Mouse (Mus musculus): ENCODE data around the gene Ryr3.
A peak's percentile ranks its signal among the peaks of the same experiment; 100 is the strongest.

Gene Ryr3

GRCm38 (mm10) chr2:113216746-113217461 lies at the start of gene Ryr3:
TSS of gene Ryr3 (minus strand) at chr2:113217096.
- no peak for DNase-seq (ENCODE audit: low spot score)

- no peak for DNase-seq (ENCODE audit: low spot score)
Measured at GRCm38 (mm10) chr2:113238871-113239270, 22.0 kb upstream of the Ryr3 start.

GRCm38 (mm10) chr2:113236993-113237392 lies 20.1 kb upstream of the Ryr3 start:
- DNase-seq (ENCODE audit: low spot score), result no peak

GRCm38 (mm10) chr2:113234559-113234958 lies 17.7 kb upstream of the Ryr3 start:
- peak; percentile 80 for DNase-seq (ENCODE audit: low spot score)

DNA sequence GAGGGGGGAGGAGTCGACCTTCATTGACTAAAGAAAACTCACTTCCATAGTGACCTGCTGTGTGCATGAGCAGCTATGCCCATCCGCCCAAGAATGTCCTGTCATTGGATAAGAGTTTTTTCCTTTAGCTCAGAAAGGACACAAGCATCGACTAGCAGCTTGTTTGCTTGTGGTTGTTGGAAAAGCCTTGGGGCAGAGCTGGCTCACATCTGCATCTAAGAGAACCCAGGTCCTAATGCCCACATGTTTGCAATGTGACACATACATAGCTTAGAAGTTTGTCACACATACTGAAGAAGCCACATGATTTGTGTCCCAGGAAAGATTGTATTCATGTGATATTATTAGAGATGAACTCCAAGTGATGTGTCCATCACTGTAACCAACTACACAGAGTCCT lies 16.5 kb upstream of the Ryr3 start:
- no peak for DNase-seq (ENCODE audit: low spot score)

DNA sequence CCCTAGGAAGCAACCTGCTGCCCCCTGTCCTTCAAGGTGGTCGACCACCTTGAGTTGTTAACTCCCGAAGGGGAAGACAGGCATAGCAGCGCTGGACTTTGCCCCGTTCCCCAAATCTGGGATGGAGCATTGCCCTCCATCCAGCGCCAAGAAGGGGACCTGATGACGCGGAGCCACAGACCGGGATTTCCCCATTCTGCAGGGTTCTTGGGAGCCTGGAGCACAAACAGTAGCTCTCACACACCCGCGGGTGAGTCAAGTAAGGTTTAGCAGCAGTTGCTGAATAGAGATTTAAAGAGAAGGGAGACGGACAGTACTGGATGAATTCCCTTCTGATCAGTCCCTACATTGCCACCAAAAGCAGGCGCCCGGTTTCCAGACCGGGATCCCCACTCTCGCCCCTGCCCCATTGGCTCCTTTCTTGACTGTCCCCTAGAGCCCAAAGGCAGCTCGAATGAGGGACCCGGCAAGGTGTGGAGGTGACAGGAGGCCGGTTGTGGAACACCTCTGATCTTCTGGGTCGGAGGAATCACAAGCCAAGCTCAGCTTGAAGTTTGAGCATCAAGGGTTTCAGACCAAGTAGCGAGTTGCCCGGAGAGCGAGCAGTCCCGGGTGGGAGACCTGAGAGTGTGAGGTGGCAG lies 671 bp downstream of the Ryr3 start:
- DNase-seq (ENCODE audit: low spot score), result no peak

GRCm38 (mm10) chr2:113210023-113210422 lies 6.9 kb downstream of the Ryr3 start:
- DNase-seq (ENCODE audit: low spot score), result no peak

DNA sequence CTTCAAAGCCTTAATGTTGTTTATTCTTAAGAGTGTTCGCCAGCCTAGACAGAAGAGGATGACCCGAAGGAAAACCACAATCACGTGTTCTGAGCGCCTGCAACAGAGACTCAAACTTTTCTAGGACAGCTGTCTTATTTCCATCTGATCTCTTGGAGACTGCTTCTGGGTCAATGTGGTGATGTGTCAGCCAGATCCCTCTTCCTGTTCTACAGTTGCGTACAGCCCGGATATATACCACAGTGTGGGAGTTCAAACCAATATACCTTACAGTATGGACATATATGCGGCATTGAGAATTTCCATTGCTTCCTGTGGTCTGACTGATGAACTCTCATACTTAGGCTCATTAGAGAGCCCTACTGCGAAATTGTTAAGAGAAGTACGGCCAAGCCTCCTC lies 7.6 kb downstream of the Ryr3 start:
- DNase-seq (ENCODE audit: low spot score), result no peak

- no peak for DNase-seq (ENCODE audit: low spot score)
Measured at GRCm38 (mm10) chr2:113202857-113203256, 14.0 kb downstream of the Ryr3 start.

GRCm38 (mm10) chr2:113199030-113199679 lies 17.7 kb downstream of the Ryr3 start:
- no peak for DNase-seq (ENCODE audit: low spot score)

DNA sequence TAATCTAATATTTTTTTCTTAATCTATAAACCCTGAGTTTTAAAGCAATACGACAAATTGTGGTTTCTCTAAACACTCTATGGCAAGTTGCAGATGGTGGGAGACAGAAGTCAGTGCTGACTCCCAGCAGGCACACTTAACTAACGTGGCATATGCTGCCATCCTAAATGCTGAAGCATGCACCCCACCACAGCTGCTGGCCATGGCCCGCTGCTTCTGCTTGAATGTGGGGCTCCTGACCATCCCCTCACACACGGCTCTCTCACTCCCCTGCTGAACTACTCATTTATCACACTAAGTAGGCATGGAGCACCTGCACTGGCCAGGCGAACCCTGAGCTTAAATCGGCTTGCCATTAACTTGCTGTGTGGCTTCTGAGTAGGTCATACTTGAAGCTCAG lies 29.7 kb downstream of the Ryr3 start:
- DNase-seq (ENCODE audit: low spot score), result no peak

DNA sequence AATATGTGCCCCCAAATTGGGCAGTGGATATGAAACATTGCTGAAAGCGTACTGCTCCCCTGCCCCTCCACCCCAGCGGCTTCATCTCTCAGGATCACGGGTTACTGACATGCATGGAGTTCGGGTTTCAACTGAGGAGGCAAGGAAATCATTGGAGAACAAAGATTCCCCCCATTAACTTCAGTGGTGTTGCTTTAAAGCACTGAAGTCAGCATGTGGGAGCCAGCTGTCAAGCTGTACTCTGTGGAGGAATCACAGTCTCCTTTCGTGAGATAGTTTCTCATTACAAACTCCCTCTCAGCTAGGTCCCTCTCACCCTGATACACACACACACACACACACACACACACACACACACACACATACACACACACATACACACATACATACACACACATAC lies 35.2 kb downstream of the Ryr3 start:
- DNase-seq (ENCODE audit: low spot score), result no peak

DNA sequence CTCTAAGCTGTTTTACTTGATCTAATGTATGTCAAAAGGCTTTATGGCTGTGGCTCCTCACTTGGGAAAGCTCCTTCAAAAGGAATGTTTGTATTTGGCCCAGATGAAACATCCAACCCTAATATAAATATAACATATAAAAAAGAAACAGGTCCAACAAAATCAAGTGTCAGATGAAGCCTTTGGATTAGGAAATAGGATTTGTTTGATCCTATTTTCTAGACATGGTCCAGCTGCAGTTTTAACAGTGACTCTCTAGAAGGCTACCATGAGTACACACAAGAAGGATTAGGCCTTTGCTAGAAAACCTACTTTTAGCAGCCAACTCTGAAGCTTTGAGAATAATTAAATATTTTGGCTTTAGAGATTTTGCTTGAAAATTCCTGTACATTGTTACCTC lies 38.8 kb downstream of the Ryr3 start:
- DNase-seq (ENCODE audit: low spot score), result no peak

DNA sequence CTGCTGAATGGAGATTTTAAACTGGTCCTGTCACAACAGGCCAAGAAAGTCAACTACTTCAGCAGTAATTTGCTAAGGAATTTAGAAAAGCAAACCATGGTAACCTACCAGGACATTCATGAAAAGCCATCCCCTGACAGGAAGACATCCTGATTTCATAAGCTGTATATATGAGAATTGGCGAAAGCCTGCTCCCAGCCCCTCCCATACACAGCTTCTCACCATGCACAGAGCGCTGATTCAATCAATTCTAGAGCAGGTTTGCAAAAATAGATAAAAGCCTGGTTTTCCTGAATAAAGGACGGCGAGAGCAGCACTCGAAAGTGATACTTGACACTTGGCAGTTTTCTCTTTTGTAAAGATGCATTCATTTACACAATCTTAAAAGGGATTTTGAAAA lies 40.6 kb downstream of the Ryr3 start:
- DNase-seq (ENCODE audit: low spot score), result no peak

DNA sequence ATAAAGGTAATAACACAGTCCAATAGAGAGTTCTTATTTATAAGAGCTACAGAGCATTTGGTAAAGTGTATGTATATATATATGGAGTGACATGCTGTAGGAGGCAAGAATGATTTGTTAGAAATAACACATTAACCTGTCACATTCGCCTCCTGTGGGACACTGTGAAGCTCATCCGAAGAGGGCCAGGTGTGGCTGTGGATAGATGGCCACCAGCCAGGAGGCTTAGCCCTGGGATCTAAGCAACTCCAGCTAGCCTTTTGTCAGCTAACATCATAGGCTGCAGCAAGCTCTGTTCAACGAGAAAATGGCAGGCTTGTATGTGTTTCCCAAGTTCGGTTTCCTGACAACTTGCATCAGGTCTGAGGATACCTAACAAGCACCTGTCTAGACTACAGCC lies 48.8 kb downstream of the Ryr3 start:
- DNase-seq (ENCODE audit: low spot score), result no peak

DNA sequence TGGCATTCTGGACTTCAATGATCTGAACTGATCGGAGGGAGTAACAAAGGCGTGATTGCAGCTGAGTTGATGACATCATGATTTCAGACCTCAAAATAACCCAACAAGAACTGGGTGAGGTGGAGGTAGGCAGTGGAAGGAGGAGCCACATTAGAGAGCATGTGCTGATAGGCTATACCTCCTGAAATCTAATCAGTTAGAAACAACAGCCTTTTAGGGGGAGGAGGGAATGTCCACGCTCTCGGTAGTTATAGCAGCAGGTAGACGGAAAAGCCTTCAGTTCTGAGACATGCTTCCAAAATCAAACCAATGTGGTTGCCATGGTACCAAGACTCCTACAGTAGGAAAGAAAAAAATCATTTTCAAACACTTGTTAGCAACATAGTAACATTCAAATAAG lies 55.4 kb downstream of the Ryr3 start:
- DNase-seq (ENCODE audit: low spot score), result no peak

- DNase-seq (ENCODE audit: low spot score), result no peak
Measured at GRCm38 (mm10) chr2:113137766-113138165, 79.1 kb downstream of the Ryr3 start.

DNA sequence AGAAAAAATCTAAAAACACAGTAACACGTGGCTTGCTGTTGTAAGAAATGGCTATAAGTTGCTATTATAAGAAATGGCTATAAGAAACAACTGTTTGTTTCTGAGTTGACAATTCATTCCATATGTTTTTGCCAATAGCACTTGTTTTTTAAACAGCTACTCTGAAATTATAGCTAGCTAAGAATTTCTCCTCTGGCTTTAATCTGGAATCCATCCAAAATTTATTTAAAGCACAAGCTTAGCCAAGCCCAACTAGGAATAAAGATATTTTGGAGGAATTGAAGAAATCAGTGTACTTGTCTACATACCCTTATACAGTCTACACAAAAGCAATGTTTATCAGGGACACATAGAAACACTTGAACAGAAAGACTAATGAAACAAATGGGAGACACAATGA lies 93.4 kb downstream of the Ryr3 start:
- no peak for DNase-seq (ENCODE audit: low spot score)

DNA sequence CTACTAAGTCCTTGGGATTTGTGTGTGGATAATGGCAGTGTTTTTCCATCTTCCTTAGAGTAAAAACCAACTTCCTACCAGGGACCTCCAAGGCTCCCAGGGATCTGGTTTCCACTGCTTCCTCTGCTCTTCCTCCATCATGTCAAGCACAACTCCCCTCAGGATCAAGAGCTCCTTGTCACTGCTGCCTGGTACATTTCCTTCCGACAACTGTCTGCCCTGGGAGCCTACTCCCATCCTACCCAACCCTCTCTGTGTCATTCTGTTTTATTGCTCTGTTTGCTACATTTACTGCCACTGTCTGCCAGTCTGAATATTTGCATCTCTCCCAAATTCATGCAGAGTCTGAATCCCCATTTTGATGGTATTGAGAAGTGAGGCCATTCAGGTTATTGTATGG lies 97.8 kb downstream of the Ryr3 start:
- no peak for DNase-seq (ENCODE audit: low spot score)

DNA sequence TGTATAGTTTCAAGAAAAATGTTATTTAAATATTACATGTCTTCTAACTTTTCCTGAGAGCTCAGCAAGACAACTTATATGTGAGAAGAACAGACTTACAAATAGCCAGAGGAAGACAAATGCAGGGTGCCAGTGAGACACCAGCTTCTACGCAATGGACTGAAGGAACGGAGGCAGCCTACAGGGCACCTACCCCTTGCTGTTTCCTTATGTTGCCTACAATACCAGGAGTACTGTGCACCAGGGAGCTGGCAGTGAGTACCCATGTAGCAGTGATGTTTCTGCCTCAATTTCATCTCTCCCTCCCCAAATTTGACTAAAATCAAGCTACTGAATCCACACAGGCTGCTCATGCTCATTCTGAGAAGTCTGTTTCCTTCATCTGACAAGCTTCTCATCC lies 100.1 kb downstream of the Ryr3 start:
- DNase-seq (ENCODE audit: low spot score), result no peak

- DNase-seq (ENCODE audit: low spot score), result no peak
Measured at GRCm38 (mm10) chr2:113115897-113116283, 101.0 kb downstream of the Ryr3 start.

DNA sequence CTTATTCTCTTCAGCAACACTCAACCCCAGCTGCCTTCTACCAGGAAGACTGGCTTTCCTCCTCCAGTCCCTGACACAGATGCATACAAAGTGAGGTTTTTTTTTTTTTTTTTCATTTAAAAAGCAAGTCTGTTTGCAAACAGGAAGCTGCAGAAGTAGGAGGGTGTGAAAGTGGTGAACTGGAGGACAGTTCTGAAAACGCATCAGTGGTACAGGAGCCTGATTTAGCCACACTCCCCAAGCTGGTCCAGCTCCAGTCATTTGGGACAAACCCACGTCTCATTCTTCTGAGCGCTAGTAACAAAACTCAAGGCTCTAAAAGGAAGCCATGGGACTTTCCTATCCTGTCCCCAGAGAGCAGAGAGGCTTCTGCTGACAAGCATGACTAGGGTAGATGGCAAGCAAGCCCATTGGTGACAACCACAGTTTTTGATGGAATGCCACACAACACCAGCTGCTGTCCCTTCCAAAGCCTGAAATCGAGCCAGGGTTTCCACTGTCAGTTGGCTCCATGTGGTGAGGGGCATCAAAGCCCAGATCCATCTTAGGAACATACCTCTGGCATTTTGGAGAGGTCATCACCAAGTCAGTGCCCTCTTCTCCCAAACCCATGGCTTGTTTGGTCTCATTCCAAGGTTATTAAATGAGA lies 101.5 kb downstream of the Ryr3 start:
- no peak for DNase-seq (ENCODE audit: low spot score)

- no peak for DNase-seq (ENCODE audit: low spot score)
Measured at GRCm38 (mm10) chr2:113104609-113105008, 112.3 kb downstream of the Ryr3 start.

All from adipocyte (in vitro differentiated cells).